In genomic region chr1:176712436-176712835, GRCm38 (mm10) we compare ENCODE assay signal across 8 mouse cellular contexts.
A peak's percentile ranks its signal among the peaks of the same experiment; 100 is the strongest.
DNase-seq lines count a peak whose midpoint lies in the region; ATAC-seq and TF ChIP-seq lines count a peak whose summit lies in the region.

No protein-coding gene starts in this region.

- no peak overlapping the region for H3K27ac ChIP-seq in forebrain, embryonic 11.5 days (ENCODE audit: low read depth, low read length)
- no peak overlapping the region for H3K27ac ChIP-seq in forebrain, embryonic 10.5 days
- H3K27ac ChIP-seq in liver, embryonic 14.5 days = no peak overlapping the region
- no peak overlapping the region for H3K27ac ChIP-seq in liver, embryonic 12.5 days

- no peak overlapping the region for H3K4me2 ChIP-seq in forebrain, embryonic 11.5 days (ENCODE audit: low read depth, low read length, severe bottlenecking)
- no peak overlapping the region for H3K4me2 ChIP-seq in liver, embryonic 14.5 days (ENCODE audit: low read depth)
- H3K4me2 ChIP-seq in liver, embryonic 12.5 days = no peak overlapping the region

- ATAC-seq in forebrain, embryonic 11.5 days (replicated peaks; ENCODE audit: low FRiP score) = peak; percentile 60; the same call in 1 of the 2 replicates
- no peak for ATAC-seq in liver, embryonic 14.5 days (ENCODE audit: insufficient read depth)
- no peak for ATAC-seq in liver, embryonic 12.5 days

- no peak for DNase-seq in forebrain, embryonic 11.5 days (ENCODE audit: low spot score)
- DNase-seq in forebrain, embryonic 10.5 days (ENCODE audit: extremely low spot score, low spot score) = no peak
- peak; percentile 19 to 27 (median 24) for DNase-seq in liver, embryonic 14.5 days (ENCODE audit: low read depth in 3 of 3, low spot score in 3 of 3)
- DNase-seq in adrenal gland, postnatal 10 days = peak; percentile 56
- DNase-seq in heart, postnatal 36 days = peak; percentile 12 to 29
- DNase-seq in naive thymus-derived CD4-positive, alpha-beta T cell, adult 2 months (ENCODE audit: low read depth) = peak; percentile 74
- no peak for DNase-seq in right cerebral cortex, postnatal 4 days

- no peaks in the 10 kb centered on the region for H3K4me1 ChIP-seq in forebrain, embryonic 11.5 days (replicated peaks; ENCODE audit: control insufficient read depth, insufficient read depth, low read length)
- no peaks in the 10 kb centered on the region for H3K4me1 ChIP-seq in forebrain, embryonic 10.5 days
- no peaks in the 10 kb centered on the region for H3K4me1 ChIP-seq in liver, embryonic 14.5 days (replicated peaks; ENCODE audit: control insufficient read depth in 2 of 2, insufficient read depth in 2 of 2, low read length in 1 of 2)
- H3K4me1 ChIP-seq in liver, embryonic 12.5 days = no peaks in the 10 kb centered on the region

- no peak for TF ChIP-seq EP300 in liver, embryonic 14.5 days (IDR thresholded peaks at IDR 0.05; ENCODE audit: low read depth)

- 47% methylated on average over 2 of the region's 2 CpGs for WGBS in forebrain, embryonic 11.5 days
- WGBS in forebrain, embryonic 10.5 days = 48% methylated on average over 2 of the region's 2 CpGs
- WGBS in liver, embryonic 14.5 days (ENCODE audit: insufficient replicate concordance) = 27% methylated on average over 2 of the region's 2 CpGs
- WGBS in liver, embryonic 12.5 days (ENCODE audit: insufficient replicate concordance) = 35% methylated on average over 2 of the region's 2 CpGs

- H3K9ac ChIP-seq in forebrain, embryonic 11.5 days (ENCODE audit: low read length) = no peak overlapping the region
- H3K9ac ChIP-seq in liver, embryonic 14.5 days (replicated peaks) = no peak overlapping the region
- no peak overlapping the region for H3K9ac ChIP-seq in liver, embryonic 12.5 days

- no peak overlapping the region for H3K4me3 ChIP-seq in forebrain, embryonic 11.5 days (ENCODE audit: low read depth, low read length)
- no peak overlapping the region for H3K4me3 ChIP-seq in forebrain, embryonic 10.5 days
- no peak overlapping the region for H3K4me3 ChIP-seq in liver, embryonic 14.5 days (ENCODE audit: insufficient read depth in 1 of 2, low read depth in 2 of 2, low read length in 2 of 2)
- H3K4me3 ChIP-seq in liver, embryonic 12.5 days = no peak overlapping the region

- H3K27me3 ChIP-seq in forebrain, embryonic 11.5 days (ENCODE audit: control insufficient read depth, insufficient read depth, low read length) = no peaks in the 10 kb centered on the region
- no peaks in the 10 kb centered on the region for H3K27me3 ChIP-seq in forebrain, embryonic 10.5 days (ENCODE audit: poor library complexity, severe bottlenecking)
- no peaks in the 10 kb centered on the region for H3K27me3 ChIP-seq in liver, embryonic 14.5 days (ENCODE audit: control insufficient read depth, insufficient read depth, low read length)
- no peaks in the 10 kb centered on the region for H3K27me3 ChIP-seq in liver, embryonic 12.5 days (replicated peaks)

- no peaks in the 10 kb centered on the region for H3K36me3 ChIP-seq in forebrain, embryonic 11.5 days (ENCODE audit: control insufficient read depth, insufficient read depth, low read length)
- no peaks in the 10 kb centered on the region for H3K36me3 ChIP-seq in forebrain, embryonic 10.5 days (replicated peaks)
- no peaks in the 10 kb centered on the region for H3K36me3 ChIP-seq in liver, embryonic 14.5 days (replicated peaks; ENCODE audit: control insufficient read depth, insufficient read depth, low read depth)
- H3K36me3 ChIP-seq in liver, embryonic 12.5 days = no peaks in the 10 kb centered on the region

- TF ChIP-seq CTCF in liver, embryonic 14.5 days (IDR thresholded peaks at IDR 0.05; ENCODE audit: low read depth) = peak; percentile 60

- intact Hi-C loops in heart, postnatal 36 days (cut with DNase I) = loop anchor here (1.0 to 10.0 kb wide), 2 partner anchors 150 to 992 kb away; no protein-coding TSS in a partner anchor

- no peaks in the 10 kb centered on the region for H3K9me3 ChIP-seq in forebrain, embryonic 11.5 days (ENCODE audit: control insufficient read depth, low read length)
- no peaks in the 10 kb centered on the region for H3K9me3 ChIP-seq in forebrain, embryonic 10.5 days
- H3K9me3 ChIP-seq in liver, embryonic 14.5 days (ENCODE audit: control insufficient read depth, low read length) = no peaks in the 10 kb centered on the region
- H3K9me3 ChIP-seq in liver, embryonic 12.5 days (replicated peaks) = no peaks in the 10 kb centered on the region

Comparison
In these comparisons a context has a peak if more than half of its experiments do, and no peak if none do; other contexts are left out.
1. DNase-seq: peak in liver, embryonic 14.5 days (3 of 3), adrenal gland, postnatal 10 days (single experiment), heart, postnatal 36 days (2 of 2) and naive thymus-derived CD4-positive, alpha-beta T cell, adult 2 months (single experiment); none in forebrain, embryonic 11.5 days (single experiment), forebrain, embryonic 10.5 days (single experiment) and right cerebral cortex, postnatal 4 days (single experiment).